Mouse (Mus musculus) cerebellum, adult 2 months (tissue): ENCODE data around the gene Crebrf.

ENCODE experiments used
- CTCF ChIP-seq: fragments of 200-500 bp; IDR thresholded peaks from 2 replicates; pipeline ENCODE4 v1.5.1; 2011; ENCODE audit warnings: low read depth, mild to moderate bottlenecking, control low read depth, low read length, moderate library complexity, borderline replicate concordance; ENCODE audit not compliant: insufficient read depth
- POLR2A ChIP-seq: fragments of 200-500 bp; IDR thresholded peaks from 2 replicates; pipeline ENCODE4 v1.6.1; 2011; ENCODE audit warnings: low read length, control low read depth, borderline replicate concordance; ENCODE audit not compliant: insufficient read depth

GRCm38 (mm10) chr17:26767754-26768124 lies 52.3 kb downstream of the Crebrf start:
- TF ChIP-seq CTCF (no peak), POLR2A (no peak)
